Mouse (Mus musculus): ENCODE results near the gene Cdk6. TPM values are rescaled to one million over a fixed set of nuclear protein-coding genes. Genes with fewer than 3 reads are reported as not detected.
A peak's percentile ranks its signal among the peaks of the same experiment; 100 is the strongest.
"Not testable (repeated sequence)": the region's sequence is repeated elsewhere in the genome, so short reads cannot be mapped to it uniquely, and the experiment has no call there.

Gene Cdk6
- polyA plus RNA-seq, 1 experiment from 2014 or later = 10.2 TPM

GRCm38 (mm10) chr5:3329361-3329760 is 11.9 kb upstream of the Cdk6 start:
- 89% methylated on average over 1 of the region's 1 CpGs for WGBS
- Histone ChIP-seq H3K4me1 (no peaks in the 10 kb centered on the region), H3K9me3 (no peaks in the 10 kb centered on the region), H3K36me3 (replicated peaks) (no peaks in the 10 kb centered on the region), H3K27ac (no peak overlapping the region), H3K27me3 (replicated peaks) (no peaks in the 10 kb centered on the region), H3K4me2 (no peak overlapping the region), H3K4me3 (no peak overlapping the region), H3K9ac (no peak overlapping the region)
- ATAC-seq (replicated peaks) = no peak

GRCm38 (mm10) chr5:3330932-3331331 is 10.4 kb upstream of the Cdk6 start:
- Histone ChIP-seq H3K9me3 (no peaks in the 10 kb centered on the region), H3K4me2 (no peak overlapping the region), H3K27me3 (replicated peaks) (no peaks in the 10 kb centered on the region), H3K4me3 (no peak overlapping the region), H3K9ac (no peak overlapping the region), H3K27ac (no peak overlapping the region), H3K4me1 (no peaks in the 10 kb centered on the region), H3K36me3 (replicated peaks) (no peaks in the 10 kb centered on the region)
- ATAC-seq (replicated peaks) = no peak
- 69% methylated on average over 3 of the region's 3 CpGs for WGBS

- H3K36me3 ChIP-seq (replicated peaks); H3K9me3 ChIP-seq; H3K4me3 ChIP-seq; H3K27me3 ChIP-seq (replicated peaks); H3K4me1 ChIP-seq; ATAC-seq (replicated peaks); H3K9ac ChIP-seq; H3K4me2 ChIP-seq; H3K27ac ChIP-seq: not testable (repeated sequence)
- WGBS = 92% methylated on average over 4 of the region's 4 CpGs
Observed at GRCm38 (mm10) chr5:3333019-3333418, 8.3 kb upstream of the Cdk6 start.

DNA sequence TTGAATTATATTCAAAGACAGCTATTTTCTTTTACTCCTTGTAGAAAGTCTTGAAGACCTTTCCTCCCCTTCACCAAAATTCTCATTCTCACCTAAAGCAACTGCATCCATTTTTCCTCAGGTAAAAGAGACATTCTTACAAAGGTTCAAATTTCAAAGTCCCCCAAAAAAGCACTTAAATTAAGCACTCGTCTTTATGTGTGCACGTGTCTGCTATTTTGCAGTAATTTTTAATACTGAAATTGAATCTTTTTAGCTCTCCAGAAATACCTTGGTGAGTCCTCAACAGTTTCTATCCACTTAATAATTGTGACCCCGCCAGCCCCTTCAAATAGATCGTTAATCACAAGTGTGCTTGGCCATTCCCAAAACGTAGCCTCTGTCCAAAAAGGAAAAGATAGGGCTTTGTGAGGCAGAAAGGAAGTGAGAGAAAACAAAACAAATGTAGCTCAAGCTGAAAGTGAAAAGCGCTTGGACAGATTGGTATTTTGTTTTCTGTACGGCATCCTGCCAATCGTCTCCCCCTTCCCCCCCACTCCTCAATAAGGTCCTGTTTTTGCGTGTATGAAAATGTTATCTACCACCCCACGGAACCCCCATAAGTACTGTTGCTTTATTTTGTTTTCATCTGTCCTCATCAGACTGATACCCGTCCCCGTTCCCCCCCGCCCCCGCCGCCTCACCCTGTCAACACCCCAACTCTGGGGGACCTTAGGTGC is 786 bp upstream of the Cdk6 start:
- not testable (repeated sequence) for H3K27ac ChIP-seq; ATAC-seq (replicated peaks); H3K36me3 ChIP-seq (replicated peaks); H3K9ac ChIP-seq; H3K9me3 ChIP-seq
- peaks cover 35% of the 10 kb centered on the region for H3K4me1 ChIP-seq
- H3K27me3 ChIP-seq (replicated peaks) = peaks cover 14% of the 10 kb centered on the region
- WGBS = 3% methylated on average over 15 of the region's 15 CpGs
- peak overlapping the region; percentile 66 for H3K4me3 ChIP-seq
- peak overlapping the region; percentile 93 for H3K4me2 ChIP-seq

- H3K36me3 ChIP-seq (replicated peaks) = no peaks in the 10 kb centered on the region
- peaks cover 14% of the 10 kb centered on the region for H3K27me3 ChIP-seq (replicated peaks)
- H3K9ac ChIP-seq = peak overlapping the region; percentile 13; the same call in 1 of the 2 replicates
- under 1% methylated on average over 60 of the region's 60 CpGs for WGBS
- ATAC-seq (replicated peaks) = peak; percentile 37
- H3K4me2 ChIP-seq = peak overlapping the region; percentile 93
- H3K9me3 ChIP-seq = no peaks in the 10 kb centered on the region
- H3K27ac ChIP-seq = peak overlapping the region; percentile 26
- H3K4me1 ChIP-seq = peaks cover 35% of the 10 kb centered on the region
- peak overlapping the region; percentile 66 for H3K4me3 ChIP-seq
Observed at GRCm38 (mm10) chr5:3341931-3342770, 866 bp downstream of the Cdk6 start.

DNA sequence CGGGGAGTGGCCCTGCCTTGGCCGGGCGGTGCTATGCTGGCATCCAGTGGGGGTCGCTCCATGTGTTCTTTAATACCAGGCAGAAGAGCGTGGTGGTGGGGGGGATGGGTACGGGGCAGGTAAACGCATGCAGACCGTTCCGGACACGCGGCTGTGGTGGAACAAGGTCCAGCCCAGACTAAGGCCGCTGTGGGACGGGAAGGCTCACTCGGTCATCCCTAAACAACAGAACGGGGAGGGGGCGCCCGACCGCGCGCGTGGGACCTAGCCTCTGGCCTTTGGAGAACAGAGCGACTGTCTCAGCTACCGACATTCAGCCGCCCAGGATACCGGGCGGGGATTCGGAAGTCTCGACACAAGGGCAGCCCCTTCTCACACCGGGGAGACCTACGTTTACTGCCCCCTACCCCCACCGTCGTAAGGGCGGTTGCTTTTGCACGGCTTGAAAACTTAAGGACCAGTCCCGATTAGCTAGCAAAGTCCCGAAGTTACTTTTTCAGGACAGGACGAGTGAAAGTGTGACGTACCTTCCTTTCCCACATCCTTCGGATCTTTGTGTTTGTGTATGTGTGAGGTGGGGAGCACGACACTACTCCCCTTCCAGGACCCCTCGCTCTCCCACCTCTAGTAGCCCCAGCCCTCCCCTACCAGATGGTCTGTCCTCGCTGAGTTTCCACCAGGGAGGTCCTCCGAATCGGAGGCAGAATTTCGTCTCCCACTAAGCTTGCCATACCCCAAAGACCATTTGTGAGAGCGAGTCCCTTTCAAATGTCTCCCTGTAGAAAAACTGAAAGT is 1.7 kb downstream of the Cdk6 start:
- Histone ChIP-seq H3K4me1 (peaks cover 35% of the 10 kb centered on the region), H3K9ac (0 out of 2 replicates have a peak overlapping the region, but pooled peaks have one; percentile 7), H3K27me3 (replicated peaks) (peaks cover 14% of the 10 kb centered on the region), H3K36me3 (replicated peaks) (no peaks in the 10 kb centered on the region), H3K27ac (peak overlapping the region; percentile 65), H3K4me2 (peak overlapping the region; percentile 93), H3K4me3 (peak overlapping the region; percentile 66), H3K9me3 (no peaks in the 10 kb centered on the region)
- under 1% methylated on average over 46 of the region's 46 CpGs for WGBS
- ATAC-seq (replicated peaks) = peak; percentile 62

DNA sequence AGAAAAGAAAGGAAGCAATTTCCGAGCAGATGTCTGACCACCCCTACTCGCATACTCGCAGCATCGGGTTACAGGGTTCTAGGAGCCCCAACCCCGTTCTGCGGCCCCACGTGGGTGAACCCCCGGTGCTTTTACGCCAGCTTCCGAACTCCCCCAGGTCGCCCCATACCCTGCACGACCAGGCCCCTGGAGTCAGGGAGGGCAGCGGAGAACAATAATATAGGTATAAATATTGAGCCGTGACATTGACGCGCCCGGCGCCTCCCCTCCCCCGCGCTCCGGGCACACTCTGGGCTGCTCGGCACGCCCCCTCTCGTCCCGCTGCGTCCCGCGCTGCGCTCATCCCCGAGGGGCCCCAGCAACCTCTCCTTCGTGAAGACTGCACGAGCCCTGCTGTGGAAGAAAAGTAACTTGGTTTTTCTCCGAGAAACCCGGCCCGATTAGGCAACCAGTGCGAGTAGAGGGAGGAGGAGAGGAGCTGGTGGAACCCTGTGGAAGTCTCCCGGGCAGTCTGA is 2.3 kb downstream of the Cdk6 start:
- H3K36me3 ChIP-seq (replicated peaks) = no peaks in the 10 kb centered on the region
- peak; percentile 56 for ATAC-seq (replicated peaks)
- peak overlapping the region; percentile 65 for H3K27ac ChIP-seq
- H3K27me3 ChIP-seq (replicated peaks) = peaks cover 14% of the 10 kb centered on the region
- peak overlapping the region; percentile 66 for H3K4me3 ChIP-seq
- H3K9me3 ChIP-seq = no peaks in the 10 kb centered on the region
- H3K4me1 ChIP-seq = peaks cover 35% of the 10 kb centered on the region
- H3K9ac ChIP-seq = peak overlapping the region; percentile 22; the same call in 1 of the 2 replicates
- H3K4me2 ChIP-seq = peak overlapping the region; percentile 93
- WGBS = under 1% methylated on average over 37 of the region's 37 CpGs

- Histone ChIP-seq H3K9ac (peak overlapping the region; percentile 22), H3K27ac (peak overlapping the region; percentile 65), H3K4me3 (peak overlapping the region; percentile 66), H3K36me3 (replicated peaks) (no peaks in the 10 kb centered on the region), H3K27me3 (replicated peaks) (peaks cover 14% of the 10 kb centered on the region), H3K9me3 (no peaks in the 10 kb centered on the region), H3K4me2 (peak overlapping the region; percentile 93), H3K4me1 (peaks cover 35% of the 10 kb centered on the region)
- ATAC-seq (replicated peaks) = peak; percentile 77
- WGBS = 1% methylated on average over 50 of the region's 58 CpGs
Observed at GRCm38 (mm10) chr5:3344081-3344631, 2.9 kb downstream of the Cdk6 start.

- H3K4me3 ChIP-seq; H3K9ac ChIP-seq; H3K9me3 ChIP-seq; H3K27ac ChIP-seq; ATAC-seq (replicated peaks); H3K36me3 ChIP-seq (replicated peaks); H3K4me2 ChIP-seq: not testable (repeated sequence)
- Histone ChIP-seq H3K4me1 (peaks cover 35% of the 10 kb centered on the region), H3K27me3 (replicated peaks) (peaks cover 14% of the 10 kb centered on the region)
- WGBS = 63% methylated on average over 4 of the region's 4 CpGs
Observed at GRCm38 (mm10) chr5:3345540-3345939, 4.3 kb downstream of the Cdk6 start.

DNA sequence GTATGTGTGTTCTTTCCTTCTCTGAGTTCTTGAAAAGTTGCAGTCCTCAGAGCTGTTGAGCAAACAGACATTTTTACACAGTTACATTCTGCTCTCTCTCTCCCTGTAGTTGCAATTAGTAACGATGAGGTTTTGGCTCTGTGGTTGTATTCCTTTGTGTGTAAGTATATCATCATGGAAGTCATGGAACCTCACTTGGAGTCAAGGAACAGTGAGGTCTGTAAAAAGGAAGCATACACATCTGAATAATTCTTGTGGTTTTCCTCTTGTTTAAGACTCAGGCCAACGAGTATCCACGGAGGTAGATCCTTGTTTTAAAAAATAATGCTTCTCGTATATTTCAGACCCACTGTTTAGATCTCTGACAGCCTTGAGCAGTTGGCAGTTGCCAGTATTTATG is 8.1 kb downstream of the Cdk6 start:
- not testable (repeated sequence) for H3K4me1 ChIP-seq

GRCm38 (mm10) chr5:3351836-3352235 is 10.6 kb downstream of the Cdk6 start:
- H3K27me3 ChIP-seq (replicated peaks); H3K9me3 ChIP-seq; H3K36me3 ChIP-seq (replicated peaks); H3K4me2 ChIP-seq; H3K27ac ChIP-seq; H3K4me1 ChIP-seq; H3K9ac ChIP-seq; ATAC-seq (replicated peaks); H3K4me3 ChIP-seq: not testable (repeated sequence)
- 48% methylated on average over 4 of the region's 4 CpGs for WGBS

More for the DNA sequence above, 8.1 kb downstream of the Cdk6 start:
- H3K4me2 ChIP-seq; H3K27ac ChIP-seq; H3K9me3 ChIP-seq; H3K36me3 ChIP-seq (replicated peaks); H3K4me3 ChIP-seq; H3K9ac ChIP-seq; H3K27me3 ChIP-seq (replicated peaks); ATAC-seq (replicated peaks): not testable (repeated sequence)
- WGBS = 88% methylated on average over 4 of the region's 4 CpGs

Data from midbrain, embryonic 15.5 days (tissue).